Mouse (Mus musculus) heart, embryonic 15.5 days (tissue): ENCODE results near the gene Csnk1d. TPM values are rescaled to one million over a fixed set of nuclear protein-coding genes. Genes with fewer than 3 reads are reported as not detected.

Experiments used
- polyA plus RNA-seq: library from polyadenylated mRNA; unstranded; fragments of >200 nt; fragmentation: Nextera tagmentation; extraction: Ambion mirVana; gene quantifications from 2 replicates; pipeline ENCODE4 v1.2.1, GENCODE M21; 2015

Csnk1d gene
- polyA plus RNA-seq, 1 experiment from 2014 or later: 59.5 TPM

Other genes starting within 250 kb of the Csnk1d start
- gene Hmga1b, start 228.5 kb downstream of the Csnk1d start, polyA plus RNA-seq: 2.1 and 2.8 TPM in 2 replicates
- gene Rfng, start 207.1 kb downstream of the Csnk1d start, polyA plus RNA-seq: 21.1 and 30.8 TPM in 2 replicates
- 113 and 134 TPM in 2 replicates for gene Gps1, start 207.1 kb downstream of the Csnk1d start, polyA plus RNA-seq
- 36.9 and 50.0 TPM in 2 replicates for gene Dus1l, start 194.9 kb downstream of the Csnk1d start, polyA plus RNA-seq
- gene Fasn, start 166.8 kb downstream of the Csnk1d start, polyA plus RNA-seq: 17.0 and 31.7 TPM in 2 replicates
- gene Ccdc57, start 58.5 kb downstream of the Csnk1d start, polyA plus RNA-seq: 3.5 and 4.5 TPM in 2 replicates
- 158 and 159 TPM in 2 replicates for gene Slc16a3, start 42.9 kb downstream of the Csnk1d start, polyA plus RNA-seq
- gene Cd7, start 48.1 kb upstream of the Csnk1d start, polyA plus RNA-seq: 0.74 and 3.4 TPM in 2 replicates
- not detected in 2 replicates for gene Sectm1b, start 72.2 kb upstream of the Csnk1d start, polyA plus RNA-seq
- 0.30 TPM in 1 of 2 replicates, not detected in the other for gene Sectm1a, start 89.9 kb upstream of the Csnk1d start, polyA plus RNA-seq
- gene Tex19.2, start 127.3 kb upstream of the Csnk1d start, polyA plus RNA-seq: not detected in 2 replicates
- 0.10 TPM in 1 of 2 replicates, not detected in the other for gene Tex19.1, start 154.8 kb upstream of the Csnk1d start, polyA plus RNA-seq
- gene Uts2r, start 168.9 kb upstream of the Csnk1d start, polyA plus RNA-seq: not detected in 2 replicates
- 7.3 and 9.2 TPM in 2 replicates for gene Hexdc, start 213.1 kb upstream of the Csnk1d start, polyA plus RNA-seq
- gene Ogfod3, start 213.4 kb upstream of the Csnk1d start, polyA plus RNA-seq: 26.4 and 29.8 TPM in 2 replicates
- 19.1 and 29.7 TPM in 2 replicates for gene Cybc1, start 238.0 kb upstream of the Csnk1d start, polyA plus RNA-seq
- 52.4 and 65.6 TPM in 2 replicates for gene Narf, start 245.9 kb upstream of the Csnk1d start, polyA plus RNA-seq